Mouse (Mus musculus) 3134 (cell line): ENCODE data around the gene Ldlrad1.

Experiments
- DNase-seq: peaks from one replicate; pipeline ENCODE4 v3.0.0-alpha.2; 2011; ENCODE audit warnings: low spot score; ENCODE audit not compliant: insufficient read length; ENCODE audit errors: extremely low read depth

Ldlrad1 gene

GRCm38 (mm10) chr4:107208880-107209279, at the start of gene Ldlrad1:
Gene Ldlrad1, plus strand, starts transcription at chr4:107209180.
- no peak for DNase-seq

GRCm38 (mm10) chr4:107160181-107160580, 48.8 kb upstream of the Ldlrad1 start:
- no peak for DNase-seq

GRCm38 (mm10) chr4:107163341-107163740, 45.6 kb upstream of the Ldlrad1 start:
- no peak for DNase-seq

GRCm38 (mm10) chr4:107163756-107164587, 45.0 kb upstream of the Ldlrad1 start:
- peak; percentile 15 for DNase-seq

GRCm38 (mm10) chr4:107166700-107167099, 42.3 kb upstream of the Ldlrad1 start:
- DNase-seq, result no peak

GRCm38 (mm10) chr4:107167798-107168197, 41.2 kb upstream of the Ldlrad1 start:
- DNase-seq, result no peak

GRCm38 (mm10) chr4:107177506-107177905, 31.5 kb upstream of the Ldlrad1 start:
- DNase-seq, result no peak

GRCm38 (mm10) chr4:107178182-107178829, 30.7 kb upstream of the Ldlrad1 start, which contains the start of gene Tmem59:
Gene Tmem59, plus strand, starts transcription at chr4:107178399.
- DNase-seq, result peak; percentile 96

- peak; percentile 70 for DNase-seq
Observed at GRCm38 (mm10) chr4:107178830-107179490, 30.0 kb upstream of the Ldlrad1 start, which contains the start of gene Tceanc2. Gene Tceanc2, minus strand, starts transcription at chr4:107179116.

- no peak for DNase-seq
Observed at GRCm38 (mm10) chr4:107179561-107179960, 29.4 kb upstream of the Ldlrad1 start.

- no peak for DNase-seq
Observed at GRCm38 (mm10) chr4:107180746-107181145, 28.2 kb upstream of the Ldlrad1 start.

GRCm38 (mm10) chr4:107181866-107182265, 27.1 kb upstream of the Ldlrad1 start:
- DNase-seq, result no peak

- DNase-seq, result no peak
Observed at GRCm38 (mm10) chr4:107182796-107183195, 26.2 kb upstream of the Ldlrad1 start.

- no peak for DNase-seq
Observed at GRCm38 (mm10) chr4:107183203-107183602, 25.8 kb upstream of the Ldlrad1 start.

GRCm38 (mm10) chr4:107185703-107186102, 23.3 kb upstream of the Ldlrad1 start:
- DNase-seq, result no peak

- DNase-seq, result no peak
Observed at GRCm38 (mm10) chr4:107193841-107194240, 15.1 kb upstream of the Ldlrad1 start.

GRCm38 (mm10) chr4:107196454-107196853, 12.5 kb upstream of the Ldlrad1 start:
- DNase-seq, result no peak

GRCm38 (mm10) chr4:107198072-107198471, 10.9 kb upstream of the Ldlrad1 start:
- no peak for DNase-seq

GRCm38 (mm10) chr4:107201779-107202178, 7.2 kb upstream of the Ldlrad1 start:
- no peak for DNase-seq

- DNase-seq, result no peak
Observed at GRCm38 (mm10) chr4:107203001-107203400, 6.0 kb upstream of the Ldlrad1 start.

- DNase-seq, result no peak
Observed at GRCm38 (mm10) chr4:107207016-107207415, 2.0 kb upstream of the Ldlrad1 start.
